Mouse (Mus musculus): ENCODE measurements around the gene Atp9a. TPM values are rescaled to one million over a fixed set of nuclear protein-coding genes. Genes with fewer than 3 reads are reported as not detected.

Atp9a gene
- polyA plus RNA-seq, 1 experiment from 2014 or later, result 4.0 TPM

- no peaks in the 10 kb centered on the region for H3K9me3 ChIP-seq (replicated peaks; ENCODE audit: control insufficient read depth, low read length)
- no peak overlapping the region for H3K27ac ChIP-seq (ENCODE audit: low read length)
- H3K27me3 ChIP-seq (ENCODE audit: control insufficient read depth, insufficient read depth, low read depth, low read length), result no peaks in the 10 kb centered on the region
- H3K9ac ChIP-seq (ENCODE audit: low read depth, low read length), result no peak overlapping the region
- WGBS (ENCODE audit: insufficient replicate concordance), result 60% methylated on average over 20 of the region's 20 CpGs
- H3K4me1 ChIP-seq (ENCODE audit: control insufficient read depth, low read depth, low read length), result peaks cover 1% of the 10 kb centered on the region; the same call in 1 of the 2 replicates
- no peak overlapping the region for H3K4me3 ChIP-seq (ENCODE audit: low read depth, low read length)
- no peak for ATAC-seq (ENCODE audit: low read depth)
- H3K36me3 ChIP-seq (ENCODE audit: control insufficient read depth, insufficient read depth), result no peaks in the 10 kb centered on the region
- H3K4me2 ChIP-seq (ENCODE audit: low read depth, low read length), result no peak overlapping the region
Measured at GRCm38 (mm10) chr2:168627829-168628770, 114.1 kb downstream of the Atp9a start.

GRCm38 (mm10) chr2:168626385-168626784, 115.8 kb downstream of the Atp9a start:
- Histone ChIP-seq H3K4me1 (ENCODE audit: control insufficient read depth, low read depth, low read length) (no peaks in the 10 kb centered on the region), H3K4me3 (ENCODE audit: low read depth, low read length) (no peak overlapping the region), H3K4me2 (ENCODE audit: low read depth, low read length) (no peak overlapping the region), H3K9ac (ENCODE audit: low read depth, low read length) (no peak overlapping the region), H3K27ac (ENCODE audit: low read length) (no peak overlapping the region), H3K9me3 (replicated peaks; ENCODE audit: control insufficient read depth, low read length) (no peaks in the 10 kb centered on the region), H3K36me3 (ENCODE audit: control insufficient read depth, insufficient read depth) (no peaks in the 10 kb centered on the region), H3K27me3 (ENCODE audit: control insufficient read depth, insufficient read depth, low read depth, low read length) (no peaks in the 10 kb centered on the region)
- WGBS (ENCODE audit: insufficient replicate concordance), result 76% methylated on average over 9 of the region's 9 CpGs
- ATAC-seq (ENCODE audit: low read depth), result no peak

- Histone ChIP-seq H3K27ac (ENCODE audit: low read length) (no peak overlapping the region), H3K36me3 (ENCODE audit: control insufficient read depth, insufficient read depth) (no peaks in the 10 kb centered on the region), H3K4me3 (ENCODE audit: low read depth, low read length) (no peak overlapping the region), H3K27me3 (ENCODE audit: control insufficient read depth, insufficient read depth, low read depth, low read length) (no peaks in the 10 kb centered on the region), H3K9me3 (replicated peaks; ENCODE audit: control insufficient read depth, low read length) (no peaks in the 10 kb centered on the region), H3K9ac (ENCODE audit: low read depth, low read length) (no peak overlapping the region), H3K4me1 (ENCODE audit: control insufficient read depth, low read depth, low read length) (no peaks in the 10 kb centered on the region), H3K4me2 (ENCODE audit: low read depth, low read length) (no peak overlapping the region)
- no peak for ATAC-seq (ENCODE audit: low read depth)
- 44% methylated on average over 4 of the region's 4 CpGs for WGBS (ENCODE audit: insufficient replicate concordance)
Measured at GRCm38 (mm10) chr2:168625091-168625490, 117.1 kb downstream of the Atp9a start.

- H3K4me2 ChIP-seq (ENCODE audit: low read depth, low read length), result no peak overlapping the region
- no peak for ATAC-seq (ENCODE audit: low read depth)
- WGBS (ENCODE audit: insufficient replicate concordance), result 59% methylated on average over 11 of the region's 11 CpGs
- H3K27me3 ChIP-seq (ENCODE audit: control insufficient read depth, insufficient read depth, low read depth, low read length), result no peaks in the 10 kb centered on the region
- no peak overlapping the region for H3K4me3 ChIP-seq (ENCODE audit: low read depth, low read length)
- H3K9me3 ChIP-seq (replicated peaks; ENCODE audit: control insufficient read depth, low read length), result no peaks in the 10 kb centered on the region
- H3K9ac ChIP-seq (ENCODE audit: low read depth, low read length), result no peak overlapping the region
- no peaks in the 10 kb centered on the region for H3K36me3 ChIP-seq (ENCODE audit: control insufficient read depth, insufficient read depth)
- no peaks in the 10 kb centered on the region for H3K4me1 ChIP-seq (ENCODE audit: control insufficient read depth, low read depth, low read length)
- no peak overlapping the region for H3K27ac ChIP-seq (ENCODE audit: low read length)
Measured at GRCm38 (mm10) chr2:168621111-168621802, 121.0 kb downstream of the Atp9a start.

- 70% methylated on average over 15 of the region's 15 CpGs for WGBS (ENCODE audit: insufficient replicate concordance)
Measured at GRCm38 (mm10) chr2:168618205-168618717, 123.9 kb downstream of the Atp9a start.

GRCm38 (mm10) chr2:168615160-168615559, 127.0 kb downstream of the Atp9a start:
- H3K27ac ChIP-seq (ENCODE audit: low read length), result no peak overlapping the region
- H3K9me3 ChIP-seq (replicated peaks; ENCODE audit: control insufficient read depth, low read length), result no peaks in the 10 kb centered on the region
- H3K4me1 ChIP-seq (ENCODE audit: control insufficient read depth, low read depth, low read length), result no peaks in the 10 kb centered on the region
- no peak for ATAC-seq (ENCODE audit: low read depth)
- no peaks in the 10 kb centered on the region for H3K27me3 ChIP-seq (ENCODE audit: control insufficient read depth, insufficient read depth, low read depth, low read length)
- no peaks in the 10 kb centered on the region for H3K36me3 ChIP-seq (ENCODE audit: control insufficient read depth, insufficient read depth)
- no peak overlapping the region for H3K9ac ChIP-seq (ENCODE audit: low read depth, low read length)
- H3K4me2 ChIP-seq (ENCODE audit: low read depth, low read length), result no peak overlapping the region
- no peak overlapping the region for H3K4me3 ChIP-seq (ENCODE audit: low read depth, low read length)
- 78% methylated on average over 3 of the region's 3 CpGs for WGBS (ENCODE audit: insufficient replicate concordance)

More at GRCm38 (mm10) chr2:168618205-168618717, 123.9 kb downstream of the Atp9a start:
- Histone ChIP-seq H3K4me3 (ENCODE audit: low read depth, low read length) (no peak overlapping the region), H3K36me3 (ENCODE audit: control insufficient read depth, insufficient read depth) (no peaks in the 10 kb centered on the region), H3K4me1 (ENCODE audit: control insufficient read depth, low read depth, low read length) (no peaks in the 10 kb centered on the region), H3K27ac (ENCODE audit: low read length) (no peak overlapping the region), H3K27me3 (ENCODE audit: control insufficient read depth, insufficient read depth, low read depth, low read length) (no peaks in the 10 kb centered on the region), H3K9ac (ENCODE audit: low read depth, low read length) (no peak overlapping the region), H3K4me2 (ENCODE audit: low read depth, low read length) (no peak overlapping the region), H3K9me3 (replicated peaks; ENCODE audit: control insufficient read depth, low read length) (no peaks in the 10 kb centered on the region)
- no peak for ATAC-seq (ENCODE audit: low read depth)

- ATAC-seq (ENCODE audit: low read depth), result no peak
- Histone ChIP-seq H3K4me1 (ENCODE audit: control insufficient read depth, low read depth, low read length) (no peaks in the 10 kb centered on the region), H3K9me3 (replicated peaks; ENCODE audit: control insufficient read depth, low read length) (no peaks in the 10 kb centered on the region), H3K4me3 (ENCODE audit: low read depth, low read length) (no peak overlapping the region), H3K4me2 (ENCODE audit: low read depth, low read length) (no peak overlapping the region), H3K27me3 (ENCODE audit: control insufficient read depth, insufficient read depth, low read depth, low read length) (no peaks in the 10 kb centered on the region), H3K9ac (ENCODE audit: low read depth, low read length) (no peak overlapping the region), H3K36me3 (ENCODE audit: control insufficient read depth, insufficient read depth) (no peaks in the 10 kb centered on the region), H3K27ac (ENCODE audit: low read length) (no peak overlapping the region)
- 70% methylated on average over 18 of the region's 18 CpGs for WGBS (ENCODE audit: insufficient replicate concordance)
Measured at GRCm38 (mm10) chr2:168614170-168614872, 127.9 kb downstream of the Atp9a start.

- H3K4me1 ChIP-seq (ENCODE audit: control insufficient read depth, low read depth, low read length), result no peaks in the 10 kb centered on the region
- no peak for ATAC-seq (ENCODE audit: low read depth)
- no peak overlapping the region for H3K27ac ChIP-seq (ENCODE audit: low read length)
- 48% methylated on average over 13 of the region's 13 CpGs for WGBS (ENCODE audit: insufficient replicate concordance)
- H3K27me3 ChIP-seq (ENCODE audit: control insufficient read depth, insufficient read depth, low read depth, low read length), result no peaks in the 10 kb centered on the region
- H3K9me3 ChIP-seq (replicated peaks; ENCODE audit: control insufficient read depth, low read length), result no peaks in the 10 kb centered on the region
- no peak overlapping the region for H3K9ac ChIP-seq (ENCODE audit: low read depth, low read length)
- no peak overlapping the region for H3K4me3 ChIP-seq (ENCODE audit: low read depth, low read length)
- no peaks in the 10 kb centered on the region for H3K36me3 ChIP-seq (ENCODE audit: control insufficient read depth, insufficient read depth)
- H3K4me2 ChIP-seq (ENCODE audit: low read depth, low read length), result no peak overlapping the region
Measured at GRCm38 (mm10) chr2:168613092-168613880, 128.9 kb downstream of the Atp9a start.

All from liver, embryonic 16.5 days (tissue).